Mouse (Mus musculus): ENCODE data around the gene Csad. TPM values are rescaled to one million over a fixed set of nuclear protein-coding genes. Genes with fewer than 3 reads are reported as not detected.
"Not testable (repeated sequence)": the region's sequence is repeated elsewhere in the genome, so short reads cannot be mapped to it uniquely, and the experiment has no call there.

The Csad gene
- polyA plus RNA-seq, 1 experiment from 2014 or later = 39.6 TPM

DNA sequence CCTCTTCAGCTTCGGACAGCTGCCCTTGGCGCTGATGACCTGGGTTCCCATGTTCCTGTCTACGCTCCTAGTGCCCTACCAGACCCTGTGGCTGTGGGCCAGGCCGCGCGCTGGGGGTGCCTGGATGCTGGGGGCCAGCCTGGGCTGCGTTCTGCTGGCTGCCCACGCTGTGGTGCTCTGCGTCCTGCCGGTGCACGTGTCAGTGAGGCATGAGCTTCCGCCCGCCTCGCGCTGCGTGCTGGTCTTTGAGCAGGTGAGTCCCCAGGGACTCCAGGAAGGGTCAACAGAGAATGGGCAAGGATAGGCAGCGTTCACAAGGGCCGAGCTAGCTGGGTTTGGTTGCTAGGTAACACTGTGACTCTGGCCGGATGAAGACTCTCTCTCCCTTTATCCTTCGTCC lies 47.7 kb downstream of the Csad start:
- Histone ChIP-seq H3K36me3 (ENCODE audit: control insufficient read depth, insufficient read depth) (no peaks in the 10 kb centered on the region), H3K9me3 (ENCODE audit: control insufficient read depth, low read length) (no peaks in the 10 kb centered on the region), H3K4me1 (replicated peaks; ENCODE audit: control insufficient read depth, insufficient read depth, low read length) (no peaks in the 10 kb centered on the region), H3K27ac (ENCODE audit: low read length) (no peak overlapping the region), H3K9ac (replicated peaks; ENCODE audit: low read depth, low read length) (no peak overlapping the region), H3K27me3 (replicated peaks; ENCODE audit: control insufficient read depth, insufficient read depth, low read length) (no peaks in the 10 kb centered on the region), H3K4me3 (replicated peaks; ENCODE audit: low read length) (no peak overlapping the region), H3K4me2 (ENCODE audit: low read length) (no peak overlapping the region)
- WGBS = 29% methylated on average over 20 of the region's 20 CpGs
- no peak for ATAC-seq

DNA sequence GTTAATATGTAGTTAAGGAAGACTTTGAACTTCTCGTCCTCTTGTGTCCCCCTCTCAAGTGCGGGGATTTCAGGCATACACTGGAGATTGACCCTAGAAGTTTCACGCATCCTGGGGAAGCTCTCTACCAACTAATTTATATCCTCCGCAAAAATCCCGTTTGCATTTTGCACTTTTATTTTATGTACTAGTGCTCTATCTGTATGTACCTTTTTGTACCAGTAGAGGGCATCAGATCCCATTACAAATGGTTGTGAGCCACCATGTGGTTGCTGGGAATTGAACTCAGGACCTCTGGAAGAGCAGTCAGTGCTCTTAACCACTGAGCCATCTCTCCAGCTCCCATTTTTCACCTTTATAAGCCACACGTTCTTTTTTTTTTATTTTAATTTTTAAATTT lies 49.5 kb downstream of the Csad start:
- not testable (repeated sequence) for H3K27me3 ChIP-seq (replicated peaks; ENCODE audit: control insufficient read depth, insufficient read depth, low read length); H3K9ac ChIP-seq (replicated peaks; ENCODE audit: low read depth, low read length); H3K9me3 ChIP-seq (ENCODE audit: control insufficient read depth, low read length); H3K4me3 ChIP-seq (replicated peaks; ENCODE audit: low read length); H3K4me1 ChIP-seq (replicated peaks; ENCODE audit: control insufficient read depth, insufficient read depth, low read length); H3K36me3 ChIP-seq (ENCODE audit: control insufficient read depth, insufficient read depth); ATAC-seq; H3K27ac ChIP-seq (ENCODE audit: low read length); H3K4me2 ChIP-seq (ENCODE audit: low read length)
- WGBS = 92% methylated on average over 6 of the region's 6 CpGs

GRCm38 (mm10) chr15:102152646-102153045 lies 51.9 kb downstream of the Csad start:
- Histone ChIP-seq H3K4me3 (replicated peaks; ENCODE audit: low read length) (no peak overlapping the region), H3K9ac (replicated peaks; ENCODE audit: low read depth, low read length) (no peak overlapping the region), H3K9me3 (ENCODE audit: control insufficient read depth, low read length) (no peaks in the 10 kb centered on the region), H3K4me2 (ENCODE audit: low read length) (no peak overlapping the region), H3K27me3 (replicated peaks; ENCODE audit: control insufficient read depth, insufficient read depth, low read length) (no peaks in the 10 kb centered on the region), H3K4me1 (replicated peaks; ENCODE audit: control insufficient read depth, insufficient read depth, low read length) (no peaks in the 10 kb centered on the region), H3K36me3 (ENCODE audit: control insufficient read depth, insufficient read depth) (no peaks in the 10 kb centered on the region), H3K27ac (ENCODE audit: low read length) (no peak overlapping the region)
- 39% methylated on average over 4 of the region's 4 CpGs for WGBS
- no peak for ATAC-seq

DNA sequence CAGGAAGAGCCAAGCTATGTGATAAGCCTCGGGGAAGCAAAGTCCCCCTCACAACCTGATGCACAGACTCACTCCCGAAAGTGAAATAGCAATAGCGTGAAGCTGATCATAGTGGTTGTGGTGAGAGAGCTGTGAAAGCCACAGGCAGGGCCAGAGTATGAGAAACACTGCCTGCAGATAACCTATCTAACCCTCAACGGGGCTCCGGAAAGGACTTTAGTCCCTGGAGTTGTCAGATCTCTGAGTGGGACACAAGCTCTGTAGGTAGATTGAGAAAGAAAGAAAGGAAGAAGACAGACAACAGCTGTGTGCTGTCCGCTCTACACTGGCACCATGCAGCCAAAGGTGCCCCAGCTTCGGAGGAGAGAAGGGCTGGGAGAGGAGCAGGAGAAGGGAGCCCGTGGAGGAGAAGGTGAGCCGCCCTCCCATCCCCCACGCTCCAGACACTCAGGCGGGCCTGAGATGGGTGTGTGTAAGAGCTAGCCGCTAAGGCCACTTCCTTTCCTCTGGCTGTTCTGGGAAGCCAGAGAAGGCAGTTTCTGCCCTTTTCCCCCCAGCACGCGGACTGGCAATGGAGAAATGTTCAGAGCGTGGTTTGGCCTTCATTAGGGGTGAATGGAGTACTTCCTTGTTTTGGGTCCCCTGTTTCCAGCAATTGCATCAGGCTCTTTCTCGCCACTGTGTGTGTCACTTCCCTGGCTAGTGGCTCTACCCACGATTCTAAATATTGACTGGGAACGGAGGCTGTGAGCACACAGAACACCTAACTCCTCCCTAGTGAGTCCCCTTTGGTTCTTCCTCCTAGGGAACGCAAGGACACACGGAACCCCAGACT lies 54.0 kb downstream of the Csad start, which contains the start of gene Soat2:
Soat2 (plus strand) TSS at position 226 of the 835 bp plus-strand sequence.
- no peaks in the 10 kb centered on the region for H3K9me3 ChIP-seq (ENCODE audit: control insufficient read depth, low read length)
- no peak for ATAC-seq
- H3K9ac ChIP-seq (replicated peaks; ENCODE audit: low read depth, low read length) = no peak within 1 kb of the TSS
- WGBS = 56% methylated on average over 20 of the region's 20 CpGs
- H3K4me1 ChIP-seq (replicated peaks; ENCODE audit: control insufficient read depth, insufficient read depth, low read length) = no peaks in the 10 kb centered on the region
- H3K27ac ChIP-seq (ENCODE audit: low read length) = no peak within 1 kb of the TSS
- peaks cover 5% of the 10 kb centered on the region for H3K27me3 ChIP-seq (replicated peaks; ENCODE audit: control insufficient read depth, insufficient read depth, low read length)
- no peak within 1 kb of the TSS for H3K4me2 ChIP-seq (ENCODE audit: low read length)
- no peak within 1 kb of the TSS for H3K4me3 ChIP-seq (replicated peaks; ENCODE audit: low read length)
- H3K36me3 ChIP-seq (ENCODE audit: control insufficient read depth, insufficient read depth) = no peaks in the 10 kb centered on the region

DNA sequence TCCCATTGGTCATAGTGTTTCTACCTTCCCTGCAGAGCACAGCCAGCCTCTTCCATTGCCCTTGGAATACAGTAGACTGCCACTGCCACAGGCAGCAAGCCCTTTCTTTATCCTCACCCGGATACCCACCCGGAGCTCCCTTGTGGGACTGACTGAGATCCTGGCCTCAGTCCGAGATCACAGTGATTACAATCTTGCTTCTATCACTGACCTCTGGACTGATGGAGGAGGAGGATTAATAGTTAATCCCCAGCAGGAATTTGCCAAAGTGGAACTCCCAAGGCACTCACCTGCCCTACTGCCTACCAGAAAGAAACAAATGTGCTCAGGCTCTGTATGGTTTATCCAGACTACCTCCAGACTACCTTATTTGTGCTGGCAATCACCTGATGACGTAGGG lies 55.0 kb downstream of the Csad start:
- Histone ChIP-seq H3K4me2 (ENCODE audit: low read length) (no peak overlapping the region), H3K9ac (replicated peaks; ENCODE audit: low read depth, low read length) (no peak overlapping the region), H3K4me1 (replicated peaks; ENCODE audit: control insufficient read depth, insufficient read depth, low read length) (no peaks in the 10 kb centered on the region), H3K36me3 (ENCODE audit: control insufficient read depth, insufficient read depth) (no peaks in the 10 kb centered on the region), H3K9me3 (ENCODE audit: control insufficient read depth, low read length) (no peaks in the 10 kb centered on the region), H3K4me3 (replicated peaks; ENCODE audit: low read length) (no peak overlapping the region), H3K27ac (ENCODE audit: low read length) (no peak overlapping the region), H3K27me3 (replicated peaks; ENCODE audit: control insufficient read depth, insufficient read depth, low read length) (peaks cover 13% of the 10 kb centered on the region)
- no peak for ATAC-seq
- WGBS = 70% methylated on average over 4 of the region's 4 CpGs

DNA sequence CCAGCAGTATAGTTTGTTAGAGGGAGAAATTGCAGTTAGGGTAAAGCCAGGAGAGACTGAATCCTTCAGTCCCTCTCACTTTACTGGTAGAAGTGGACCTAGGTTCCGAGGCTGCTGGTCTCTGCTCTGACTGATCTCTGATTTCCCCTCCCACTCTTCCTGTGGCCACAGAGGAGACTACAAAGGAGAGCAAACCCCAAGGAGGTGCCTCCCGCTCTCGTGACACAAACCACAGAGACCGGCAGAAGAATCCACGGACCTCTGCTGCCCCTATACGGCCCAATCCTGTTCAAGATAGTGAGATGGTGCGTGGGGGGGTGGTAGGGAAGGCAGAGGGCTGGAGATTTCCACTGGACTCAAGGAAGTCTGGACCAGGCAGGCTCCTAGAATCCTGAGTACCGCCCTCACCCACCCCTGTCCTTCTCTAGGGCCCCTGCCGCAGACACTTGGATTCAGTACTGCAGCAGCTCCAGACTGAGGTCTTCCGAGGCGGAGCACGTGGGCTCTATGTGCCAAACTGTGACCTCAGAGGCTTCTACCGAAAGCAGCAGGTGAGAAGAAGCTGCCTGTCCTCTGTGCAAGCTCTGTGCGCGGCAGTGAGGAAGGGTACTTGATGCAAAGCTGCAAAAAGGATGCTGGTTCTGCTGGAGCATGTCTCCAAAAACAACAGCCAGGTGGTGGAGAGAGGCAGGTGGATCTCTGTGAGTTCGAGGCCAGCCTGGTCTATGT lies 56.7 kb downstream of the Csad start:
- no peak overlapping the region for H3K9ac ChIP-seq (replicated peaks; ENCODE audit: low read depth, low read length)
- ATAC-seq = no peak
- WGBS = 73% methylated on average over 16 of the region's 16 CpGs
- peaks cover 24% of the 10 kb centered on the region for H3K27me3 ChIP-seq (replicated peaks; ENCODE audit: control insufficient read depth, insufficient read depth, low read length)
- no peaks in the 10 kb centered on the region for H3K36me3 ChIP-seq (ENCODE audit: control insufficient read depth, insufficient read depth)
- H3K4me1 ChIP-seq (replicated peaks; ENCODE audit: control insufficient read depth, insufficient read depth, low read length) = no peaks in the 10 kb centered on the region
- no peak overlapping the region for H3K4me3 ChIP-seq (replicated peaks; ENCODE audit: low read length)
- H3K4me2 ChIP-seq (ENCODE audit: low read length) = no peak overlapping the region
- H3K9me3 ChIP-seq (ENCODE audit: control insufficient read depth, low read length) = no peaks in the 10 kb centered on the region
- no peak overlapping the region for H3K27ac ChIP-seq (ENCODE audit: low read length)

DNA sequence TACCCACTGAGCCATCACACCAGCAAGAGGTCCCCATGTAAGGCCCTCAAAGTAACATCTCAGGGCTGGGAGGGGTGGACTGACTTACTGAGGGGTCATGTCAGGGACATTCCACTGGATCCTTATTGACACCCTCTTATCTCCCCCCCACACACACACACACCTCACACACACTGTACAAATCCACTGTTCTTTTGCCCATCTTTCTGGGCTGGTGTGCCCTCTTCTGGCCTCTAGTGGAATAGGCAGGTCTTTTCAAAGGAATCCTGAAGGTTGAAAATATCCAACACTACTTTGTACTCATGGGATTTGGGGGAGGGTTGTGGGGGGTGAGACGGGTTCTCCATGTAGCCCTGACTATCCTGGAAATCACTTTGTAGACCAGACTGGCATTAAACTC lies 57.6 kb downstream of the Csad start:
- Histone ChIP-seq H3K4me3 (replicated peaks; ENCODE audit: low read length) (no peak overlapping the region), H3K27me3 (replicated peaks; ENCODE audit: control insufficient read depth, insufficient read depth, low read length) (peaks cover 28% of the 10 kb centered on the region), H3K36me3 (ENCODE audit: control insufficient read depth, insufficient read depth) (no peaks in the 10 kb centered on the region), H3K9ac (replicated peaks; ENCODE audit: low read depth, low read length) (no peak overlapping the region), H3K9me3 (ENCODE audit: control insufficient read depth, low read length) (no peaks in the 10 kb centered on the region), H3K4me2 (ENCODE audit: low read length) (no peak overlapping the region), H3K27ac (ENCODE audit: low read length) (no peak overlapping the region), H3K4me1 (replicated peaks; ENCODE audit: control insufficient read depth, insufficient read depth, low read length) (no peaks in the 10 kb centered on the region)
- WGBS = 0% methylated on average over 1 of the region's 1 CpGs
- ATAC-seq = no peak

- H3K4me2 ChIP-seq (ENCODE audit: low read length) = no peak overlapping the region
- H3K9ac ChIP-seq (replicated peaks; ENCODE audit: low read depth, low read length) = no peak overlapping the region
- H3K36me3 ChIP-seq (ENCODE audit: control insufficient read depth, insufficient read depth) = no peaks in the 10 kb centered on the region
- no peak for ATAC-seq
- H3K4me1 ChIP-seq (replicated peaks; ENCODE audit: control insufficient read depth, insufficient read depth, low read length) = no peaks in the 10 kb centered on the region
- no peaks in the 10 kb centered on the region for H3K9me3 ChIP-seq (ENCODE audit: control insufficient read depth, low read length)
- peaks cover 28% of the 10 kb centered on the region for H3K27me3 ChIP-seq (replicated peaks; ENCODE audit: control insufficient read depth, insufficient read depth, low read length)
- H3K27ac ChIP-seq (ENCODE audit: low read length) = no peak overlapping the region
- 89% methylated on average over 5 of the region's 5 CpGs for WGBS
- H3K4me3 ChIP-seq (replicated peaks; ENCODE audit: low read length) = no peak overlapping the region
These were observed 58.4 kb downstream of the Csad start for GRCm38 (mm10) chr15:102146089-102146488.

- no peaks in the 10 kb centered on the region for H3K9me3 ChIP-seq (ENCODE audit: control insufficient read depth, low read length)
- H3K27ac ChIP-seq (ENCODE audit: low read length) = no peak overlapping the region
- no peaks in the 10 kb centered on the region for H3K36me3 ChIP-seq (ENCODE audit: control insufficient read depth, insufficient read depth)
- H3K4me2 ChIP-seq (ENCODE audit: low read length) = no peak overlapping the region
- H3K27me3 ChIP-seq (replicated peaks; ENCODE audit: control insufficient read depth, insufficient read depth, low read length) = peaks cover 28% of the 10 kb centered on the region
- 88% methylated on average over 10 of the region's 10 CpGs for whole genome bisulfite sequencing
- H3K4me3 ChIP-seq (replicated peaks; ENCODE audit: low read length) = no peak overlapping the region
- no peaks in the 10 kb centered on the region for H3K4me1 ChIP-seq (replicated peaks; ENCODE audit: control insufficient read depth, insufficient read depth, low read length)
- ATAC-seq = no peak
- no peak overlapping the region for H3K9ac ChIP-seq (replicated peaks; ENCODE audit: low read depth, low read length)
These were observed 59.2 kb downstream of the Csad start for GRCm38 (mm10) chr15:102145330-102145729.
